Mouse (Mus musculus) stomach, postnatal 0 days (tissue): Measurements from ENCODE around the gene Ccdc12.

Experiments used
- CTCF ChIP-seq: IDR thresholded peaks from 2 replicates; pipeline ENCODE4 v1.5.1; 2016; ENCODE audit warnings: antibody characterized with exemption, low read depth, mild to moderate bottlenecking, moderate library complexity
- EP300 ChIP-seq: optimal IDR thresholded peaks from 2 replicates; pipeline ENCODE3; 2016; ENCODE audit warnings: antibody characterized with exemption

DNA sequence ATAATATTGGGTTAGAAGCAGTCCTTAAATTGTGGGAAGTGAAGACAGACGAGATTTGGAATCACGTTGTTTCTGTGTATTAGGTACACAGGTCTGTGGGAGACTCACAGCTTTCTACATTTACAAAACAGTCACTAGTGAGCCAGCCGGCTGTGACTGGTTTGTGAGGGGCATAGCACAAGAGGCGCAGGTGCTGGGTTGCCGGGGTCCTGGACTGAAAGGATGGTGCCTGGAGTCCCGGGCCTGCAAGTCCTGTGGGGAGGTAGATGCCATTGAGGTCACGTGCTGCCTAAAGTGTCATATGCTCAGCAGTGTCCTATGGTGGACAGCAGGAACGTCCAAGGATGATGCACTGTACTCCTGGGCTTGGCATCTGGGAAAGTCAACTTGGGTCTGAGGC is 10.1 kb downstream of the Ccdc12 start:
- TF ChIP-seq CTCF (no peak), EP300 (no peak)
